In the genomic region with DNA sequence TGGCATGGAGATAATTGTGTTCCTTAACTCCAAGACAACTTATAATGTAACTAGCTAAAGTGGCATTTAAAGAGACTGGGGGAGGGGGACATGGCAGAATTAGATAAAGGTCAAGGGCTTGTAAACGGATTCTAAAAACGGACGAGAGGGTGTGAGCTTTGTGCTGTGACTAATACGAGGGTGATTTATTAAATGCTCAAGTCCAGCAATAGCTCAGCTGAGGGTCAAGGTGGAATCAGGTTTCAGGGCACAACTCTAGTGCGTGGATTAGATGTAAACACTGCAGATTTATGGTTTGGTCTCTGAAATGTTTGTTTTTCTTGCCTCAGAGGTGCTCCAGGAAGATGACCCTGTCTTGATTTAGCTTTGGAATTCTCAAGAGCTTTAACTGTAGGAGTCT, we compare ENCODE assay signal across 16 mouse cellular contexts.
DNase-seq lines count a peak whose midpoint lies in the region; ATAC-seq and TF ChIP-seq lines count a peak whose summit lies in the region.
"Had no signal": no experiment of that assay in that cellular context is flagged by ENCODE, and none has a peak within 500 bp of the region (broad histone marks: within the 10 kb centered on the region; RNA-seq: fewer than 3 reads in every experiment).

No protein-coding gene starts in this region.

- H3K9ac ChIP-seq in heart, embryonic 11.5 days (ENCODE audit: low read depth, low read length), result no peak overlapping the region
- H3K9ac ChIP-seq in stomach, postnatal 0 days (ENCODE audit: low read length), result no peak overlapping the region
- H3K9ac ChIP-seq in midbrain, embryonic 13.5 days (replicated peaks), result no peak overlapping the region
- H3K9ac ChIP-seq: forebrain, embryonic 12.5 days; hindbrain, embryonic 14.5 days; limb, embryonic 12.5 days; neural tube, embryonic 12.5 days had no signal

- ATAC-seq in heart, embryonic 11.5 days (replicated peaks; ENCODE audit: insufficient number of reproducible peaks, low FRiP score, low TSS enrichment), result no peak
- ATAC-seq in stomach, postnatal 0 days (ENCODE audit: low FRiP score, low TSS enrichment), result no peak
- ATAC-seq in midbrain, embryonic 13.5 days, result no peak

- no peak overlapping the region for H3K4me3 ChIP-seq in heart, embryonic 11.5 days (ENCODE audit: low read depth, low read length)
- no peak overlapping the region for H3K4me3 ChIP-seq in stomach, postnatal 0 days (ENCODE audit: low read depth, low read length)
- H3K4me3 ChIP-seq in midbrain, embryonic 13.5 days (replicated peaks), result no peak overlapping the region
- H3K4me3 ChIP-seq: forebrain, embryonic 12.5 days; limb, embryonic 12.5 days; neural tube, embryonic 12.5 days had no signal

- DNase-seq in heart, postnatal 10 days, result no peak
- peak; percentile 80 for DNase-seq in adrenal gland, adult 2 months
- peak; percentile 64 for DNase-seq in embryo, embryonic 10.5 days (ENCODE audit: low spot score)
- DNase-seq in kidney, postnatal 4 days, result peak; percentile 3 to 9
- no peak for DNase-seq in stomach, postnatal 0 days (ENCODE audit: low spot score)
- DNase-seq in liver, result no peak
- DNase-seq: cerebellum, adult 8-10 months; heart, adult 11 months; layer of hippocampus, adult 9-11 months; lung, postnatal 14 days had no signal

- no peaks in the 10 kb centered on the region for H3K27me3 ChIP-seq in heart, embryonic 11.5 days (ENCODE audit: control insufficient read depth, insufficient read depth, low read length)
- no peaks in the 10 kb centered on the region for H3K27me3 ChIP-seq in stomach, postnatal 0 days (ENCODE audit: control insufficient read depth, insufficient read depth, low read length)
- no peaks in the 10 kb centered on the region for H3K27me3 ChIP-seq in midbrain, embryonic 13.5 days
- H3K27me3 ChIP-seq: forebrain, embryonic 12.5 days; limb, embryonic 12.5 days; neural tube, embryonic 12.5 days had no signal

- WGBS in heart, embryonic 11.5 days (ENCODE audit: insufficient replicate concordance), result 21% methylated on average over 5 of the region's 5 CpGs
- 15% methylated on average over 5 of the region's 5 CpGs for WGBS in stomach, postnatal 0 days
- WGBS in midbrain, embryonic 13.5 days, result 25% methylated on average over 5 of the region's 5 CpGs

- intact Hi-C loops in heart, postnatal 10 days (cut with DNase I), result no loop called here

- no peak overlapping the region for H3K4me2 ChIP-seq in heart, embryonic 11.5 days
- H3K4me2 ChIP-seq in stomach, postnatal 0 days (replicated peaks; ENCODE audit: low read depth), result no peak overlapping the region
- no peak overlapping the region for H3K4me2 ChIP-seq in midbrain, embryonic 13.5 days (replicated peaks)
- H3K4me2 ChIP-seq: forebrain, embryonic 12.5 days; hindbrain, embryonic 14.5 days; limb, embryonic 12.5 days; neural tube, embryonic 12.5 days had no signal

- TF ChIP-seq CTCF in stomach, postnatal 0 days (IDR thresholded peaks at IDR 0.05; ENCODE audit: low read depth), result no peak

- H3K9me3 ChIP-seq in heart, embryonic 11.5 days (replicated peaks; ENCODE audit: control insufficient read depth, low read length), result no peaks in the 10 kb centered on the region
- no peaks in the 10 kb centered on the region for H3K9me3 ChIP-seq in stomach, postnatal 0 days (ENCODE audit: control insufficient read depth, low read length)
- H3K9me3 ChIP-seq in midbrain, embryonic 13.5 days, result no peaks in the 10 kb centered on the region
- H3K9me3 ChIP-seq: forebrain, embryonic 12.5 days; limb, embryonic 12.5 days; neural tube, embryonic 12.5 days had no signal

- no peaks in the 10 kb centered on the region for H3K4me1 ChIP-seq in heart, embryonic 11.5 days (ENCODE audit: control insufficient read depth, insufficient read depth, low read length)
- H3K4me1 ChIP-seq in stomach, postnatal 0 days (replicated peaks; ENCODE audit: control insufficient read depth, insufficient read depth), result no peaks in the 10 kb centered on the region
- no peaks in the 10 kb centered on the region for H3K4me1 ChIP-seq in midbrain, embryonic 13.5 days (replicated peaks)
- H3K4me1 ChIP-seq: forebrain, embryonic 12.5 days; neural tube, embryonic 12.5 days had no signal

- H3K27ac ChIP-seq in heart, embryonic 11.5 days (ENCODE audit: low read depth, low read length), result 0 out of 2 replicates have a peak overlapping the region, but pooled peaks have one; percentile 54
- no peak overlapping the region for H3K27ac ChIP-seq in stomach, postnatal 0 days (replicated peaks)
- H3K27ac ChIP-seq in midbrain, embryonic 13.5 days, result no peak overlapping the region
- H3K27ac ChIP-seq: forebrain, embryonic 12.5 days; hindbrain, embryonic 14.5 days; limb, embryonic 12.5 days; neural tube, embryonic 12.5 days had no signal

- no peak for TF ChIP-seq EP300 in stomach, postnatal 0 days (optimal IDR thresholded peaks at IDR 0.05)

- H3K36me3 ChIP-seq in heart, embryonic 11.5 days (ENCODE audit: control insufficient read depth, insufficient read depth, low read length), result no peaks in the 10 kb centered on the region
- H3K36me3 ChIP-seq in stomach, postnatal 0 days (ENCODE audit: control insufficient read depth, insufficient read depth, low read length), result no peaks in the 10 kb centered on the region
- H3K36me3 ChIP-seq in midbrain, embryonic 13.5 days, result no peaks in the 10 kb centered on the region
- H3K36me3 ChIP-seq: forebrain, embryonic 12.5 days; limb, embryonic 12.5 days; neural tube, embryonic 12.5 days had no signal

Comparison
In these comparisons a context has a peak if more than half of its experiments do, and no peak if none do; other contexts are left out.
1. DNase-seq: peak in adrenal gland, adult 2 months (single experiment), embryo, embryonic 10.5 days (single experiment) and kidney, postnatal 4 days (2 of 2); none in heart, postnatal 10 days (0 of 2), stomach, postnatal 0 days (single experiment) and liver (single experiment).